Mouse (Mus musculus) adipose tissue, adult 10 weeks (tissue): ENCODE data around the gene Rfk. TPM values are rescaled to one million over a fixed set of nuclear protein-coding genes. Genes with fewer than 3 reads are reported as not detected.

Experiments used
- polyA plus RNA-seq: library from polyadenylated mRNA; stranded (reverse); fragments of 350-450 nt; fragmentation: Illumina TruSeq; extraction: RNeasy Lipid Tissue Mini Kit (QIAGEN cat#74804); gene quantifications from one replicate; pipeline ENCODE4 v1.2.3, GENCODE M21; 2014; ENCODE audit warnings: low read depth, low replicate concordance

Rfk gene
- 76.2 TPM for polyA plus RNA-seq

GRCm38 (mm10) chr19:17393841-17394591 lies at the start of gene Rfk:
Gene Rfk (plus strand): TSS chr19:17394043.

GRCm38 (mm10) chr19:17372701-17373100 lies 21.1 kb upstream of the Rfk start, which contains the start of gene Gcnt1:
Gene Gcnt1 (minus strand): TSS chr19:17372844.

Other genes with a start within 250 kb of the Rfk start
- gene Gcnt1, start 21.2 kb upstream of the Rfk start, polyA plus RNA-seq: 21.5 TPM